Mouse (Mus musculus) stomach, embryonic 16.5 days (tissue): ENCODE results near the gene Pald1. TPM values are rescaled to one million over a fixed set of nuclear protein-coding genes. Genes with fewer than 3 reads are reported as not detected.

ENCODE experiments used
- ATAC-seq: fragments of 200-750 bp; cut with Nextera tagmentation; 2 replicates; pipeline ENCODE4 v1.8.0; 2017; ENCODE audit warnings: moderate number of reproducible peaks, moderate TSS enrichment; ENCODE audit not compliant: insufficient read depth, low FRiP score
- H3K27ac ChIP-seq: fragments of 300-500 bp; sonication (generic); 2 replicates; pipeline ENCODE4 v1.5.1; 2014; ENCODE audit warnings: low read length
- H3K27me3 ChIP-seq: fragments of 300-500 bp; sonication (generic); 2 replicates; pipeline ENCODE4 v1.6.1; 2014; ENCODE audit warnings: low read length, control low read depth, mixed read lengths; ENCODE audit not compliant: control insufficient read depth, insufficient read depth
- H3K36me3 ChIP-seq: fragments of 300-500 bp; sonication (generic); 2 replicates; pipeline ENCODE4 v1.6.1; 2014; ENCODE audit warnings: low read length; ENCODE audit not compliant: control insufficient read depth, insufficient read depth
- H3K4me1 ChIP-seq: fragments of 300-500 bp; sonication (generic); 2 replicates; pipeline ENCODE4 v1.6.1; 2014; ENCODE audit warnings: low read length, control low read depth, mixed read lengths; ENCODE audit not compliant: control insufficient read depth, insufficient read depth
- H3K4me2 ChIP-seq: fragments of 300-500 bp; sonication (generic); 2 replicates; pipeline ENCODE4 v1.6.1; 2014; ENCODE audit warnings: low read depth, low read length, mixed read lengths
- H3K4me3 ChIP-seq: fragments of 300-500 bp; sonication (generic); replicated peaks from 2 replicates; pipeline ENCODE4 v1.5.1; 2014; ENCODE audit warnings: mild to moderate bottlenecking, low read length
- H3K9ac ChIP-seq: fragments of 300-500 bp; sonication (generic); 2 replicates; pipeline ENCODE4 v1.6.1; 2014; ENCODE audit warnings: low read length
- H3K9me3 ChIP-seq: fragments of 300-500 bp; sonication (generic); replicated peaks from 2 replicates; pipeline ENCODE4 v1.6.1; 2016; ENCODE audit warnings: low read length, control low read depth; ENCODE audit not compliant: control insufficient read depth
- WGBS: fragments of 180-500 bp; shearing (Covaris S2); extraction: QIAGEN DNeasy Blood & Tissue Kit; methylation state at CpG from one replicate; pipeline ENCODE4 v1.1.7; 2014; 5-methylcytosine and 5-hydroxymethylcytosine counted together
- polyA plus RNA-seq: library from polyadenylated mRNA; unstranded; fragments of >200 nt; fragmentation: Nextera tagmentation; extraction: Ambion mirVana; gene quantifications from 2 replicates; pipeline ENCODE4 v1.2.1, GENCODE M21; 2015

The Pald1 gene
- polyA plus RNA-seq, 1 experiment from 2014 or later: 17.0 TPM

GRCm38 (mm10) chr10:61341045-61341444, 42.3 kb downstream of the Pald1 start:
- no peak for ATAC-seq
- Histone ChIP-seq H3K4me3 (no peak overlapping the region), H3K4me2 (no peak overlapping the region)

DNA sequence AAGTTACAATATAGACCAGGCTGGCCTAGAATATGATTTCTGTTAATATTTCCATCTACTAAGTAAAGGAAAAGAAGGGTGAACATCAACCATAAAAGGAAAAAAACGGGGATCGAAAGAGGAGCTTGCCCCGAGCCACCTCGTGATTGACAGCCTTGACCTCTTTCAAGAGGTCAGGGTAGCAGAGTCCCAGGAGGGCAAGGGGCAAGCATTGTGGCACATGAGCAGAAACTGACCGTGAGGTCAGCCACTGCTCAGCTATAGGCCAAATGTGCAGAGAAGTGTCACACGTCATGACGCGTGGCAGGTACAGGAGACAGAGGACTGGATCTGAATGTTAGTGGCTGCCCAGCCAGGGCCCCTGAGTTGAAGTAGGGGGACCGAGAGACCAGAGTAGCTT, 43.1 kb downstream of the Pald1 start:
- no peaks in the 10 kb centered on the region for H3K36me3 ChIP-seq
- no peaks in the 10 kb centered on the region for H3K4me1 ChIP-seq
- ATAC-seq: no peak
- H3K9me3 ChIP-seq: no peaks in the 10 kb centered on the region
- H3K9ac ChIP-seq: no peak overlapping the region
- WGBS: 71% methylated on average over 9 of the region's 9 CpGs
- no peak overlapping the region for H3K4me3 ChIP-seq
- H3K4me2 ChIP-seq: no peak overlapping the region
- H3K27me3 ChIP-seq: no peaks in the 10 kb centered on the region
- H3K27ac ChIP-seq: no peak overlapping the region

More at GRCm38 (mm10) chr10:61341045-61341444, 42.3 kb downstream of the Pald1 start:
- Histone ChIP-seq H3K4me1 (peaks cover under 1% of the 10 kb centered on the region; the same call in 1 of the 2 replicates), H3K9me3 (no peaks in the 10 kb centered on the region), H3K9ac (no peak overlapping the region), H3K27me3 (no peaks in the 10 kb centered on the region), H3K36me3 (no peaks in the 10 kb centered on the region), H3K27ac (no peak overlapping the region)
- WGBS: 91% methylated on average over 5 of the region's 5 CpGs

GRCm38 (mm10) chr10:61339216-61339615, 44.1 kb downstream of the Pald1 start:
- Histone ChIP-seq H3K27ac (no peak overlapping the region), H3K4me1 (no peaks in the 10 kb centered on the region), H3K4me3 (no peak overlapping the region), H3K4me2 (no peak overlapping the region), H3K27me3 (no peaks in the 10 kb centered on the region), H3K9ac (no peak overlapping the region), H3K9me3 (no peaks in the 10 kb centered on the region), H3K36me3 (no peaks in the 10 kb centered on the region)
- 89% methylated on average over 9 of the region's 9 CpGs for WGBS
- ATAC-seq: no peak

- H3K36me3 ChIP-seq: no peaks in the 10 kb centered on the region
- H3K27ac ChIP-seq: no peak overlapping the region
- no peak overlapping the region for H3K4me3 ChIP-seq
- no peaks in the 10 kb centered on the region for H3K4me1 ChIP-seq
- H3K4me2 ChIP-seq: no peak overlapping the region
- 86% methylated on average over 11 of the region's 11 CpGs for WGBS
- ATAC-seq: no peak
- no peaks in the 10 kb centered on the region for H3K27me3 ChIP-seq
- H3K9me3 ChIP-seq: no peaks in the 10 kb centered on the region
- H3K9ac ChIP-seq: no peak overlapping the region
Measured at GRCm38 (mm10) chr10:61337665-61338064, 45.7 kb downstream of the Pald1 start.

DNA sequence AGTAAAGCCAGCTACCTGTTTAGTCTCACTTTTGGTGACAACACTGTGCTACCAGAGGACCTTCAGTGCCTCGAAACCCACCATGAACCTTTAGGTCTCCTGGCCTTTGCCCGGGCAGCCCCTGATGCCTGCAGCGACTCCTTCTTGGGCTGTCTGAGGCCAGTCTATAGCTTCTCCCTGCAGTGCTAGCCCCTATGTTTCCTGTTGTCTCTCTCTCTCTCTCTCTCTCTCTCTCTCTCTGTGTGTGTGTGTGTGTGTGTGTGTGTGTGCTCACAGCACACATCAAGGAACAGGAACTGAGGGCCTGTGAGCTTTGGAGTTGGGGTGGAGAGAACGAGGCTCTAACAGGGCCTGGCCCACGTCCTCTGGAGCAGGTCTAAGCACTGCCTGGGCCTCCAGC, 46.7 kb downstream of the Pald1 start:
- Histone ChIP-seq H3K27ac (no peak overlapping the region), H3K4me1 (no peaks in the 10 kb centered on the region), H3K9me3 (no peaks in the 10 kb centered on the region), H3K4me2 (no peak overlapping the region), H3K36me3 (no peaks in the 10 kb centered on the region), H3K27me3 (no peaks in the 10 kb centered on the region), H3K4me3 (no peak overlapping the region), H3K9ac (no peak overlapping the region)
- 75% methylated on average over 5 of the region's 5 CpGs for WGBS
- ATAC-seq: no peak

DNA sequence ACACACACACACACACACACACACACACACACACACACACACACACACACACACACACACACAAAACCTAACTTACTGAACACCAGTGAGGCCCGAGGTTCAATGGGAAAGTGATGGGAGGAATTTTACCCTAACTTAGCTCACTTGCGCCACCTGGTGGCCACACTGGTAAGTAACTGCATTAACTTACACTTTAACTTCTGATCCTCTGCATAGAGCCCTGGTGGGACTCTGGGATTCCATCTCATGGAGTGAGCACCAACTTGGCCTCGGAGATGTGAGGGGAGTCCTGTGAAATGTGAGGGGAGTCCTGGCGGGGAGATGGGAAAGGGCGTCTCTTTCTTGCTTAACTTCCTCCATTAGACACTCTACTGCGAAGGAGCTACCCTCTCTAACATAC, 47.2 kb downstream of the Pald1 start:
- 22% methylated on average over 6 of the region's 6 CpGs for WGBS
- Histone ChIP-seq H3K27ac (no peak overlapping the region), H3K4me3 (no peak overlapping the region), H3K9me3 (no peaks in the 10 kb centered on the region), H3K4me2 (no peak overlapping the region), H3K9ac (no peak overlapping the region), H3K27me3 (no peaks in the 10 kb centered on the region), H3K36me3 (no peaks in the 10 kb centered on the region), H3K4me1 (no peaks in the 10 kb centered on the region)
- ATAC-seq: no peak

- H3K36me3 ChIP-seq: no peaks in the 10 kb centered on the region
- H3K9me3 ChIP-seq: no peaks in the 10 kb centered on the region
- no peak overlapping the region for H3K4me2 ChIP-seq
- H3K4me3 ChIP-seq: no peak overlapping the region
- ATAC-seq: no peak
- H3K27me3 ChIP-seq: no peaks in the 10 kb centered on the region
- no peak overlapping the region for H3K9ac ChIP-seq
- H3K4me1 ChIP-seq: no peaks in the 10 kb centered on the region
- WGBS: 71% methylated on average over 7 of the region's 7 CpGs
- no peak overlapping the region for H3K27ac ChIP-seq
Measured at GRCm38 (mm10) chr10:61334545-61334944, 48.8 kb downstream of the Pald1 start.

GRCm38 (mm10) chr10:61331046-61331445, 52.3 kb downstream of the Pald1 start:
- WGBS: 73% methylated on average over 5 of the region's 5 CpGs
- no peaks in the 10 kb centered on the region for H3K27me3 ChIP-seq
- H3K36me3 ChIP-seq: no peaks in the 10 kb centered on the region
- no peak overlapping the region for H3K4me2 ChIP-seq
- ATAC-seq: peak; percentile 49; the same call in 1 of the 2 replicates
- H3K4me1 ChIP-seq: peaks cover 3% of the 10 kb centered on the region; the same call in 1 of the 2 replicates
- H3K9ac ChIP-seq: no peak overlapping the region
- H3K4me3 ChIP-seq: no peak overlapping the region
- H3K27ac ChIP-seq: peak overlapping the region; percentile 14; the same call in 1 of the 2 replicates
- no peaks in the 10 kb centered on the region for H3K9me3 ChIP-seq

DNA sequence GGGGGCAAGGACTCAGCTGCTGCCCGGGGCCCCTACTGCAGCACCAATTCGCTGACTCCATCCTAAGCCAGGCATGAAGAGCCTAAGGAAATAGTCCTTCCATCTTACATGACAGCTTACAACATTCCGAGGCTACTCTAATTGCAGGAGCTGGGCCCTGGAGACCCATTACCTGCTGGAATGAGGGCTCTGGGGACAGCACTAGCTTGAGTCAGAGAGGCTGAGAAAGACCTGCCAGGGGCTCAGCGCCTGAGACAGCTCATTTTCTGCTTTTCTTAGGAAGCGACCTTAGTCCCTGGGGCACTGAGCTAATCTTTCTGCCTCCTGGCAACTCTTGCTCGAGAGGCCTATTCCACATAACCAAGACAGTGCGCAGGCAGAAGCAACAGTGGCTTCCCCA, 54.4 kb downstream of the Pald1 start:
- no peak overlapping the region for H3K9ac ChIP-seq
- H3K4me1 ChIP-seq: peaks cover 3% of the 10 kb centered on the region; the same call in 1 of the 2 replicates
- no peak overlapping the region for H3K4me2 ChIP-seq
- no peaks in the 10 kb centered on the region for H3K9me3 ChIP-seq
- no peak for ATAC-seq
- no peaks in the 10 kb centered on the region for H3K36me3 ChIP-seq
- WGBS: 53% methylated on average over 7 of the region's 7 CpGs
- H3K4me3 ChIP-seq: no peak overlapping the region
- no peaks in the 10 kb centered on the region for H3K27me3 ChIP-seq
- H3K27ac ChIP-seq: no peak overlapping the region

- Histone ChIP-seq H3K36me3 (no peaks in the 10 kb centered on the region; the same call in 1 of the 2 replicates), H3K4me3 (no peak overlapping the region), H3K9ac (no peak overlapping the region), H3K27me3 (no peaks in the 10 kb centered on the region), H3K4me1 (peaks cover 3% of the 10 kb centered on the region; the same call in 1 of the 2 replicates), H3K4me2 (no peak overlapping the region), H3K9me3 (no peaks in the 10 kb centered on the region), H3K27ac (no peak overlapping the region)
- no peak for ATAC-seq
- 78% methylated on average over 10 of the region's 10 CpGs for WGBS
Measured at GRCm38 (mm10) chr10:61327545-61327944, 55.8 kb downstream of the Pald1 start.
